Mouse (Mus musculus) hindbrain, embryonic 10.5 days (tissue): ENCODE measurements at regions not wholly inside any gene's neighbourhood (a gene's known extent, or its start where the extent isn't known, plus 50 kb on each side); places are given as distances from the start of the nearest gene placed in this dataset.

ENCODE experiments used
- DNase-seq: peaks from one replicate; pipeline ENCODE4 v3.0.0-alpha.2; 2017; ENCODE audit warnings: low spot score
- H3K27ac ChIP-seq: fragments of 300-500 bp; sonication (generic); 2 replicates; pipeline ENCODE4 v1.5.1; 2016; ENCODE audit warnings: mild to moderate bottlenecking, moderate library complexity
- H3K27me3 ChIP-seq: fragments of 300-500 bp; sonication (generic); 2 replicates; pipeline ENCODE4 v1.6.1; 2016; ENCODE audit warnings: mild to moderate bottlenecking; ENCODE audit not compliant: poor library complexity, insufficient read depth, severe bottlenecking
- H3K36me3 ChIP-seq: fragments of 300-500 bp; sonication (generic); 2 replicates; pipeline ENCODE4 v1.6.1; 2016; ENCODE audit warnings: mild to moderate bottlenecking, moderate library complexity
- H3K4me1 ChIP-seq: fragments of 300-500 bp; sonication (generic); replicated peaks from 2 replicates; pipeline ENCODE4 v1.6.1; 2016; ENCODE audit warnings: mild to moderate bottlenecking
- H3K4me3 ChIP-seq: fragments of 300-500 bp; sonication (generic); 2 replicates; pipeline ENCODE4 v1.5.1; 2016; ENCODE audit warnings: mild to moderate bottlenecking, moderate library complexity
- H3K9me3 ChIP-seq: fragments of 300-500 bp; sonication (generic); 2 replicates; pipeline ENCODE4 v1.6.1; 2016; ENCODE audit warnings: mild to moderate bottlenecking, moderate library complexity
- WGBS: fragments of 180-500 bp; shearing (Covaris S2); methylation state at CpG from one replicate; pipeline ENCODE4 v1.1.7; 2016; 5-methylcytosine and 5-hydroxymethylcytosine counted together

- 81% methylated on average over 3 of the region's 3 CpGs for WGBS
- H3K9me3 ChIP-seq: no peaks in the 10 kb centered on the region
- H3K4me1 ChIP-seq: no peaks in the 10 kb centered on the region
- no peak overlapping the region for H3K27ac ChIP-seq
- no peak overlapping the region for H3K4me3 ChIP-seq
- DNase-seq: no peak
- H3K36me3 ChIP-seq: no peaks in the 10 kb centered on the region
- no peaks in the 10 kb centered on the region for H3K27me3 ChIP-seq
Observed at GRCm38 (mm10) chrX:19235449-19235848, 245.7 kb downstream of the Tex13c3 start.

- Histone ChIP-seq H3K27me3 (no peaks in the 10 kb centered on the region), H3K4me3 (no peak overlapping the region), H3K4me1 (no peaks in the 10 kb centered on the region), H3K9me3 (no peaks in the 10 kb centered on the region), H3K27ac (no peak overlapping the region), H3K36me3 (no peaks in the 10 kb centered on the region)
- WGBS: 79% methylated on average over 3 of the region's 3 CpGs
- DNase-seq: no peak
Observed at GRCm38 (mm10) chrX:19231823-19232222, 249.3 kb downstream of the Tex13c3 start.

GRCm38 (mm10) chrX:19223336-19223735, 257.8 kb downstream of the Tex13c3 start:
- H3K4me3 ChIP-seq: no peak overlapping the region
- H3K9me3 ChIP-seq: no peaks in the 10 kb centered on the region
- no peak for DNase-seq
- no peaks in the 10 kb centered on the region for H3K36me3 ChIP-seq
- no peaks in the 10 kb centered on the region for H3K4me1 ChIP-seq
- no peak overlapping the region for H3K27ac ChIP-seq
- H3K27me3 ChIP-seq: no peaks in the 10 kb centered on the region

GRCm38 (mm10) chrX:19220785-19221496, 260.2 kb downstream of the Tex13c3 start:
- no peak for DNase-seq
- no peaks in the 10 kb centered on the region for H3K9me3 ChIP-seq
- 90% methylated on average over 1 of the region's 1 CpGs for WGBS
- H3K27me3 ChIP-seq: no peaks in the 10 kb centered on the region
- no peaks in the 10 kb centered on the region for H3K4me1 ChIP-seq
- H3K4me3 ChIP-seq: no peak overlapping the region
- no peaks in the 10 kb centered on the region for H3K36me3 ChIP-seq
- no peak overlapping the region for H3K27ac ChIP-seq

GRCm38 (mm10) chrX:19219727-19220126, 261.4 kb downstream of the Tex13c3 start:
- Histone ChIP-seq H3K4me3 (no peak overlapping the region), H3K9me3 (no peaks in the 10 kb centered on the region), H3K27ac (no peak overlapping the region), H3K27me3 (no peaks in the 10 kb centered on the region), H3K4me1 (no peaks in the 10 kb centered on the region), H3K36me3 (no peaks in the 10 kb centered on the region)
- no peak for DNase-seq
- WGBS: 85% methylated on average over 2 of the region's 2 CpGs

GRCm38 (mm10) chrX:19219301-19219700, 261.8 kb downstream of the Tex13c3 start:
- Histone ChIP-seq H3K9me3 (no peaks in the 10 kb centered on the region), H3K4me3 (no peak overlapping the region), H3K36me3 (no peaks in the 10 kb centered on the region), H3K27ac (no peak overlapping the region), H3K27me3 (no peaks in the 10 kb centered on the region), H3K4me1 (no peaks in the 10 kb centered on the region)
- no peak for DNase-seq
- 88% methylated on average over 2 of the region's 2 CpGs for WGBS

GRCm38 (mm10) chrX:19206420-19206819, 274.7 kb downstream of the Tex13c3 start:
- Histone ChIP-seq H3K4me1 (no peaks in the 10 kb centered on the region), H3K27ac (no peak overlapping the region), H3K4me3 (no peak overlapping the region), H3K27me3 (no peaks in the 10 kb centered on the region), H3K36me3 (no peaks in the 10 kb centered on the region), H3K9me3 (no peaks in the 10 kb centered on the region)
- no peak for DNase-seq
- 86% methylated on average over 1 of the region's 1 CpGs for WGBS

- Histone ChIP-seq H3K36me3 (no peaks in the 10 kb centered on the region), H3K4me3 (no peak overlapping the region), H3K9me3 (no peaks in the 10 kb centered on the region), H3K4me1 (no peaks in the 10 kb centered on the region), H3K27ac (no peak overlapping the region), H3K27me3 (no peaks in the 10 kb centered on the region)
- WGBS: 82% methylated on average over 1 of the region's 1 CpGs
- DNase-seq: no peak
Observed at GRCm38 (mm10) chrX:19202542-19202941, 278.6 kb downstream of the Tex13c3 start.

GRCm38 (mm10) chrX:19201383-19201782, 279.7 kb downstream of the Tex13c3 start:
- no peak overlapping the region for H3K4me3 ChIP-seq
- H3K4me1 ChIP-seq: no peaks in the 10 kb centered on the region
- no peaks in the 10 kb centered on the region for H3K9me3 ChIP-seq
- no peak for DNase-seq
- WGBS: 78% methylated on average over 1 of the region's 1 CpGs
- no peak overlapping the region for H3K27ac ChIP-seq
- H3K36me3 ChIP-seq: no peaks in the 10 kb centered on the region
- H3K27me3 ChIP-seq: no peaks in the 10 kb centered on the region

- Histone ChIP-seq H3K36me3 (no peaks in the 10 kb centered on the region), H3K9me3 (no peaks in the 10 kb centered on the region), H3K4me3 (no peak overlapping the region), H3K27me3 (no peaks in the 10 kb centered on the region), H3K27ac (no peak overlapping the region), H3K4me1 (no peaks in the 10 kb centered on the region)
- no peak for DNase-seq
- 89% methylated on average over 3 of the region's 3 CpGs for WGBS
Observed at GRCm38 (mm10) chrX:19199531-19199930, 281.6 kb downstream of the Tex13c3 start.

GRCm38 (mm10) chrX:19168983-19169382, 312.1 kb downstream of the Tex13c3 start:
- Histone ChIP-seq H3K9me3 (no peaks in the 10 kb centered on the region), H3K27ac (no peak overlapping the region), H3K27me3 (no peaks in the 10 kb centered on the region), H3K4me1 (no peaks in the 10 kb centered on the region), H3K36me3 (no peaks in the 10 kb centered on the region), H3K4me3 (no peak overlapping the region)
- DNase-seq: no peak
- WGBS: 82% methylated on average over 2 of the region's 2 CpGs

GRCm38 (mm10) chrX:19168546-19168945, 312.6 kb downstream of the Tex13c3 start:
- Histone ChIP-seq H3K27me3 (no peaks in the 10 kb centered on the region), H3K9me3 (no peaks in the 10 kb centered on the region), H3K4me1 (no peaks in the 10 kb centered on the region), H3K36me3 (no peaks in the 10 kb centered on the region), H3K4me3 (no peak overlapping the region), H3K27ac (no peak overlapping the region)
- WGBS: 84% methylated on average over 5 of the region's 5 CpGs
- DNase-seq: no peak

- 83% methylated on average over 1 of the region's 1 CpGs for WGBS
- DNase-seq: no peak
Observed at GRCm38 (mm10) chrX:19168111-19168510, 313.0 kb downstream of the Tex13c3 start.

More at GRCm38 (mm10) chrX:19168111-19168510, 313.0 kb downstream of the Tex13c3 start:
- Histone ChIP-seq H3K27ac (no peak overlapping the region), H3K9me3 (no peaks in the 10 kb centered on the region), H3K4me1 (no peaks in the 10 kb centered on the region), H3K27me3 (no peaks in the 10 kb centered on the region), H3K4me3 (no peak overlapping the region), H3K36me3 (no peaks in the 10 kb centered on the region)
